Mouse (Mus musculus) Patski (cell line): ENCODE results near the gene Bbs9. TPM values are rescaled to one million over a fixed set of nuclear protein-coding genes. Genes with fewer than 3 reads are reported as not detected.

Source experiments
- ATAC-seq: fragments of 100-300 bp; one replicate; pipeline ENCODE4 v1.8.0; 2021
- CTCF ChIA-PET: fragments of 350-600 bp; sonication (Branson Sonifier 250); formaldehyde crosslinking; loops from one replicate; lab custom pipeline; 2022; ENCODE audit warnings: inconsistent platforms; lab: Charles Lee
- POLR2A ChIA-PET: fragments of 350-600 bp; sonication (Branson Sonifier 250); formaldehyde crosslinking; loops from one replicate; lab custom pipeline; 2022; ENCODE audit warnings: antibody characterized with exemption, inconsistent platforms; lab: Charles Lee
- DNase-seq: peaks from one replicate; pipeline ENCODE4 v3.0.0-alpha.2; 2011; ENCODE audit warnings: low read depth, low spot score
- H3K27me3 ChIP-seq: fragments of 371-371 bp; one replicate; pipeline ENCODE4 v1.5.1; 2021
- CTCF ChIP-seq: fragments of 100-300 bp; IDR thresholded peaks from one replicate; pipeline ENCODE4 v1.5.1; 2021
- in situ Hi-C: fragments of 300-500 bp; cut with MboI; formaldehyde crosslinking; loops from 3 replicates; pipeline ENCODE4 v1.11.1; 2018; ENCODE audit warnings: low pct_unique_long_range_greater_than_20kb, mixed read lengths
- polyA plus RNA-seq: library from polyadenylated mRNA; unstranded; gene quantifications from one replicate; pipeline ENCODE4 v1.2.3, GENCODE M21; 2021

The Bbs9 gene
- polyA plus RNA-seq, 1 experiment from 2014 or later, result 12.8 TPM

DNA sequence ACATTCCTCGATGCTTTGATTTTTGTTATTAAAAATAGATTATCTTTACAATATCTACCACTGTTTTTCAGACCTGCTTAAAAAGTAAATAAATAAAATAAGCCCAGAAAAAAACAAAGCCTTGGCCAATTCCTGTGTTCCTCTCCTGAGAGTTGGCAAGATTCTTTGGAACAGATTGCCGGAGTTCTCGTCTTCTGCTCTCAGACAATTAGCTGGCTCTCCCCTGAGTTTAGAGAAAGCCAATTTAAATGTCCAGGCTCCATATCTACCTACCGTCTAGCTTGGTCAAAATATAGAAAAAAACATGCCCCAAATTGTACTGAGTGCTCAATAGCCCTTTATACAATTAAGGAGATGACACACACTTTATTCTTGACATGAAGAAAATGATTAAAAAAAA is 284.9 kb downstream of the Bbs9 start:
- ChIA-PET POLR2A (interaction anchor here (1.1 kb wide), 1 partner anchor 11 kb away, joined by 3 read pairs; no protein-coding TSS in a partner anchor), CTCF (interaction anchor here (1.4 kb wide), 1 partner anchor 16 kb away, joined by 3 read pairs; no protein-coding TSS in a partner anchor)
- ATAC-seq, result no peak
- no peaks in the 10 kb centered on the region for H3K27me3 ChIP-seq
- in situ Hi-C loops, result no loop called here
- DNase-seq, result no peak
- no peak for TF ChIP-seq CTCF

DNA sequence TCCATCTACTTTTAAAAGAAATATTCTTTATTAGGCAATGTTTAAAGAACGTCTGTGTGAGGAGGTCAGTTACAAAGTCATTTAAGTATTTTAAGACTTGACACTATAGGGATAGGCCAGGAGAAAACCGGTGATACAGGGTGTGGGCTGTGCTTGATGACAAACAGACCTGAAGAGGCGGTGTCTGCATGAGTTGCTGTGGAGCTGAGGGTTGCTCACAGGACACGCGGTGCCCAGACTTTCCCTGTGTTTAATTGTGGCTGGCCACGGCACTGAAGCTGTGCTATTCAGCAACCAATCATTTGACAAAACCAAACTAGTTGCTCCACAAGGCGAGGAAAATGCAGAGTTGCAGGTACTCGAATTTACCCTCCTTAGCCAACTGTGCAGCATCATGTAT is 286.0 kb downstream of the Bbs9 start:
- no peak for TF ChIP-seq CTCF
- POLR2A ChIA-PET, result interaction anchor here (1.1 kb wide), 1 partner anchor 12 kb away, joined by 3 read pairs; no protein-coding TSS in a partner anchor
- no peaks in the 10 kb centered on the region for H3K27me3 ChIP-seq
- CTCF ChIA-PET, result no interaction called here
- in situ Hi-C loops, result no loop called here
- ATAC-seq (no peak), DNase-seq (no peak)

DNA sequence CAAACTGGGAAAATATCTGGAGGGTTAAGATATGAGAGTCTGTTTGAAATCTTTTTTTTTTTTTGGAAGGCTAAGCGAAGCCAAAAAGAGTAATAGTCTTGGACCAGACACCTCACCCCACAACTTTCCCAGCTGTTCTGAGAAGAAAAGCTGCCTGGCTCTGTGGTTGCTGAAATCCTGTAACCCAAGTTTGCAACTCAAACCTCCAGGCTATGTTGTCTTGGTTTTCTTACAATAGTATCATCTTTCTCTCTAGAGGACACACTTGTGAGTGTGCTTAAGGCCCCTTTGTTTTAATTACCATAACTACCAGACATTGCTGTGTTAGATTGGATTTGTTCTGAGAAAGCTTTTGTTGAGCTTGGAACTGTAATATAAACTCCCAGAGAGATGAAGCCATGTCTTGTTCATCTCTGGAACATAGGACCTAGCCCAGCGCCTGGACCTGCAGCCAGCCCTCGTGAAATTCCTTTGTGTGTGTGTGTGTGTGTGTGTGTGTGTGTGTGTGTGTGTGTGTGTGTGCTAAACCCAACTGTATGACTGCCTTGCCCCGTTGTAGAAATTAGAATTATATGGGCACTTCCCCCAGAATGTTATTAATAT is 290.2 kb downstream of the Bbs9 start:
- ATAC-seq, result no peak
- POLR2A ChIA-PET, result no interaction called here

DNA sequence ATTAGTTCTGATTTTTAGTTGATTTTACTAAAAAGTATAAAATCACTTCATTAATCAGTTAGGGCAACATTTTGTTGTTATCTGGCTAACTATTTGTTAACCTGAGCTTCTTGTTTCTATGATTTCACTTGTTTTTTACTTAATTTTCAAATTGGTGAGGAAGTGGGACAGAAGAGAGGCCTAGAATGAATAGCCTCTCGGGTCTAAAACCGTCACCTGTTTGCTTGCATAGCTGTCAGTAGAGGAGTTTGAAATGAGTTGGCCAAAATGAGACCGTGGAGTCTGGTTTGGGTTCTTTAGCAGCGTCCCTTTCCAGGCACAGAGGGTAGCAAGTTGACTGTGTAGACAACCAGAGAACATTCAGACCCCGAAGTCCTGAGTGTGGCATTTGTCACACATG is 291.6 kb downstream of the Bbs9 start:
- no peaks in the 10 kb centered on the region for H3K27me3 ChIP-seq
- ChIA-PET POLR2A (no interaction called here), CTCF (interaction anchor here (1.4 to 1.6 kb wide), 2 partner anchors 25 to 116 kb away, joined by 3 to 5 read pairs; no protein-coding TSS in a partner anchor)
- in situ Hi-C loops, result no loop called here
- ATAC-seq (no peak), DNase-seq (no peak)
- no peak for TF ChIP-seq CTCF

More for the DNA sequence above, 290.2 kb downstream of the Bbs9 start:
- CTCF ChIA-PET, result interaction anchor here (1.6 to 2.1 kb wide), 2 partner anchors 19 to 114 kb away, joined by 3 to 5 read pairs; no protein-coding TSS in a partner anchor
- in situ Hi-C loops, result no loop called here
- H3K27me3 ChIP-seq, result no peaks in the 10 kb centered on the region
- TF ChIP-seq CTCF, result no peak
- peak; percentile 10 for DNase-seq

DNA sequence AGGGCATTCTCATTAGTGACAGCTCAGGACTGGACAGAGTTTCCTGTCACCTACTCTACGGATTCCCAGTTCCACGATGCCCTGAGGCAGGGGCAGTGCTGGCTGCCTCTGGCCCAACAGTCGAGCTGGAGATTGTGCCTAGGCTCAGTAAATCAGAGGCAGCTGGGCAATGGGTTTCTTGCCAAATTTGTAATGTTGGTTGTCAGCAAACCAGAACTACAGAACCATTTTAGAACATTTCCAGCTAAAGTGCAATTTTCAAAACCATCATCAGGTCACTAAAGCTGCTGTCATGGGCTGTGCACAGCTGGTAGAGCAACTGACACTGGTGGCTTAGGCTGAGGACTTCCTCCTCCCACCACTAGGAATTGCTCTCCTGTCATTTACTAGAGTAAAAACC is 292.3 kb downstream of the Bbs9 start:
- DNase-seq (no peak), ATAC-seq (no peak)
- CTCF ChIA-PET, result interaction anchor here (1.4 kb wide), 1 partner anchor 25 kb away, joined by 5 read pairs; no protein-coding TSS in a partner anchor

DNA sequence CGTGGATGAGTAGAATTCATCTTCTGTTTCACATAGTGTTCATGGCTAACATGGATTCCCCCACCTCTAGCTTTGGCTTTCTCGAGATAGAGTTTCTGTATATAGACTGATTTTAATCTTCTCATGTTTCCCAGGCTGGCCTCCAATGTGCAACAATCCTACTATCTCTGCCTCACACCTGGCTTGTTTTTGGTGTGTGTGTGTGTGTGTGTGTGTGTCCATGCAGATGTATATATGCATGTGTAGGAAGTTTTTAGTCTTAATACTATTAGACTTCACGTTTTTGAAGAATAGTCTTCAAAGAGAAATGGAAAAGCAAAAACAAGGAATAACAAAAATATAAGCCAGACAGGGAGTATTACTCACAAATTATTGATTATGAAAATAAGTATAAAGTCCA is 296.3 kb downstream of the Bbs9 start:
- DNase-seq (no peak), ATAC-seq (no peak)
- in situ Hi-C loops, result no loop called here
- ChIA-PET CTCF (interaction anchor here (1.1 kb wide), 1 partner anchor 22 kb away, joined by 3 read pairs; no protein-coding TSS in a partner anchor), POLR2A (no interaction called here)
- TF ChIP-seq CTCF, result no peak
- H3K27me3 ChIP-seq, result no peaks in the 10 kb centered on the region

More for the DNA sequence above, 292.3 kb downstream of the Bbs9 start:
- H3K27me3 ChIP-seq, result no peaks in the 10 kb centered on the region
- in situ Hi-C loops, result no loop called here
- no peak for TF ChIP-seq CTCF
- POLR2A ChIA-PET, result no interaction called here

DNA sequence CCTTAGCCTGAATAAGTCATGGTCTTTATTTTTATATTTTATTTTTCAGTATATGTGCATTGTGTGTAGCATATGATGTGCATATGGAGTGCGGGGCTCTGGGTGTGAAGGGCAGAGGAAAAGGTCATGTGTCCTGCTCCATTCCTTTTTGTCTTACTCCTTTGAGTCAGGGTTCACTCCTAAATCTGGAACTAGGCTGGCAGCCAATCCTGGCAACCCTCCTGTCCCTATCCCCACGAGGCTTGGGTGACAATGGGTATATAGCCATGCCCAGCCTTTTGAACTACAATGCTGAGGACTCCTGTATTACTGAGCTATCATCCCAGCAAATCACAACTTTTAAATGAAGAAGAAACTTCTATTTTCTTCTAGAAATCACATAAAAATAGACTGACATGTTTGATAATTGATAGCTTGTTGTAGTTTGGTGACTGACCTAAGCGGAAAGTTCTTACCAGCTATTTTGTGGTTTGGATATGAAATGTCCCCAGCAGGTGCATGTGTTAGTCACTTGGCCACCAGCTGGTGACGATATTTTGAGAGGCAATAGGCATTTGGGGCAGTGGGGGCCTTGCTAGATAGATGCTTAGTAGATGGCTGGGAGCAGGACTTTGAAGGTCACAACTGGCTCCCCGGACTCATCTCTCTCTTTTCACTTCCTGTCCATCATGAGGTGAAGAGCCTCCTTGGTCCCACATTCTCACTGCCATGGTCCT is 300.9 kb downstream of the Bbs9 start:
- ChIA-PET POLR2A (no interaction called here), CTCF (no interaction called here)
- no peaks in the 10 kb centered on the region for H3K27me3 ChIP-seq
- ATAC-seq, result no peak
- no peak for DNase-seq
- TF ChIP-seq CTCF, result no peak
- in situ Hi-C loops, result no loop called here

DNA sequence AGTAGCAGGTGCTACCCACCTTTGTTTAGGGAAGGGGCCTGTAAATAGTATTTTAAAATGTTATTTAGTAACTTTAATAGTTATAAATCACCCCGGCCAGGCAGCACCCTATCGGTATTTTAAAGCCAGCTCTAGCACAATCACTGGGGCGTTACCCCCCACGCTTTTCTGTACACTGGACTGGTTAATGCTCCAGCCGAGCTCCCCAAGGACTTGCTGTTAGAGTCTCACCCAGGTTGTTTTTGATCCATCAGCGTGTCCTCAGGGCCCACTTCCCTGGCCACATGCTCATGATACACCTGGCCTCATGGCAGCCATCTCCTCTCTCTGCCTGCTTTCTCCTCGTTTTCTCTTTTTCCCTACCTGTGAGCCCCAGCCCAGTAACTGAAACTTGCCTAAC is 301.9 kb downstream of the Bbs9 start:
- no peak for DNase-seq
- ChIA-PET POLR2A (no interaction called here), CTCF (no interaction called here)
- in situ Hi-C loops, result no loop called here
- TF ChIP-seq CTCF, result no peak
- no peak for ATAC-seq
- H3K27me3 ChIP-seq, result no peaks in the 10 kb centered on the region

DNA sequence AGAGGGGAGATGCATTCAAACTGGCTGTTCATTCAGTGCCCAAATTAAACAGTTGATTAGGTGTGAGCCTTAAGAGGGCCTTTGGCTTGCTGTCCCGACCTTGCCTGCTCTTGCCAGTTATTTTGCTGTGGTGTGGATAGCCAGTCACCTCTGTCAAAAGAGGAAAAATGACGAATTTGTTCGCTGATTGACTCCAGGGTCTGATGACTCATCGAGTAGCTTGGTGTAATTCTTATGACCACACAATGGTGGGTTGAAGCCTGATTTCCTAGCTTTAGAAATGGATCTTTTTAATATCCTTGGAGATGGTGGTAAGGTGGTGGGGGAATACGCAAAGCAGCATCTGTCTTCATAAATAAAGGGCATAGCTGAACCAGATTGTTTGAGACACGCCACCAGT is 304.1 kb downstream of the Bbs9 start:
- POLR2A ChIA-PET, result no interaction called here
- TF ChIP-seq CTCF, result no peak
- no peak for ATAC-seq
- in situ Hi-C loops, result no loop called here
- CTCF ChIA-PET, result no interaction called here
- no peaks in the 10 kb centered on the region for H3K27me3 ChIP-seq
- DNase-seq, result no peak

DNA sequence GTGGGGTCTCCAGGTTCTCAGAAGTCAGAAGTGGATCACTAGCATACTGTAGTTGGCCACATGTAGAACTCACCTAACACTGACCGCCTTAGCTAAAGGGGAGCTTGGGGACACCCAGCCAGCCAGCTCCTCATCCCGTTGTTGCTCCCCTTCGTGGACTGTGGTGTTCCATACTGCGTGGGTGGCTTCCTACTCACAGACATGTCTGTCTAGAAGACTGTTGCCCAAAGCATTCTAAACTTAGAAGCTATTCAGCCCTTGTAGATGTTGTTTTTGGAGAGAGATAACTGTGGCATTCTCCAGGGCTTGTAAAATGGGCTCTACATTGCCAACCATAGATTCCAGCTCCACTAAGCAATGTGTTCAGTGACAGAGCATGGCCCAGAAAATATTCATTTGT is 310.5 kb downstream of the Bbs9 start:
- TF ChIP-seq CTCF, result no peak
- ATAC-seq (no peak), DNase-seq (no peak)
- CTCF ChIA-PET, result no interaction called here
- POLR2A ChIA-PET, result no interaction called here
- H3K27me3 ChIP-seq, result no peaks in the 10 kb centered on the region
- in situ Hi-C loops, result no loop called here

DNA sequence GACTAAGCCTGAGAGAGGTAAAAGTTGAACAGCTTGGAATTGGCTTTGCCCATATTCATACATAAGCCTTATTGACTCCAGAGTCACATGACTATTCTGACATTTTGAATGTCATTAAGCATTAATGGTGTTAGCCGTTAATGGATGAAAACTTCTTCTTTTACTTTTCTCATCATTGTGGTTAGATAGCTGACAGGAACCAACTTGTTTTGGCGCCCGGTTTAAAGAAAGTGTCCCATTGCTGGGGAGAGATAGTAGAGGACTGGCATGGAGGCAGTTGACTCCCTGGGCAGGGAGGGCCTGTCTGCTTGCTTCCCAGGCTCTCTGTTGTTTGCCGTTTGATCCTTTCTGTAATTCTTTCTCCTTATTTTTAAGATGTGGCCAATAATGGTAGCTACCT is 312.9 kb downstream of the Bbs9 start:
- POLR2A ChIA-PET, result no interaction called here
- no peak for DNase-seq
- CTCF ChIA-PET, result interaction anchor here (1.3 to 1.4 kb wide), 2 partner anchors 11 to 20 kb away, joined by 3 read pairs; no protein-coding TSS in a partner anchor
- no peak for ATAC-seq
- in situ Hi-C loops, result no loop called here
- TF ChIP-seq CTCF, result no peak
- H3K27me3 ChIP-seq, result no peaks in the 10 kb centered on the region
